ENCODE assay signal across 21 mouse cellular contexts in the genomic region with DNA sequence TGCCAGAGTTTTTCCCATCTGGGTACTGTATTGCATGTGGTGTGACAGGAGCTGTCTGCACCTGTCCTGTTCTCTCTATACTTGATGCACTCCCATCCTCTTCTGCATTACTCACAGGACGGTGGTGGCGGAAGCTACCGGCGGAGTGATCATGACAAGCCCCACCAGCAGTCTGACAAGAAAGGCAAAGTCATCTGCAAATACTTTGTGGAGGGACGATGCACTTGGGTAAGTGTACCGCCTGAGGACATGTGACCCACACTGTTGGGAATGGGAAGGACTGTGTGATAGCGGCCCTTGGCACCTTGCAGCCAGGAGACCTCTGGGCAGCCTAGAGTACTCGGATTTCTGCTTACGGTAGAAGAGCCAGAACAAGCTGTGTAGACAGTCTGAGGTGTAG. TPM values are rescaled to one million over a fixed set of nuclear protein-coding genes. Genes with fewer than 3 reads are reported as not detected.
"Had no signal": no experiment of that assay in that cellular context is flagged by ENCODE, and none has a peak within 500 bp of the region (broad histone marks: within the 10 kb centered on the region; RNA-seq: fewer than 3 reads in every experiment).

No protein-coding gene starts in this region.

- DNase-seq: liver, postnatal 0 days; lung, adult 2 months; lung, postnatal 14 days; lung, postnatal 36 days; right cerebral cortex, postnatal 14 days; spleen, adult 18-20 months; thymus, adult 18-20 months; thymus, postnatal 14 days; thymus, postnatal 36 days had no signal

- H3K4me2 ChIP-seq: lung, embryonic 15.5 days; midbrain, embryonic 11.5 days; midbrain, embryonic 13.5 days; midbrain, embryonic 15.5 days; neural tube, embryonic 12.5 days had no signal

- H3K27ac ChIP-seq: lung, embryonic 15.5 days; macrophage; midbrain, embryonic 13.5 days; midbrain, embryonic 15.5 days; neural tube, embryonic 12.5 days had no signal

- H3K9ac ChIP-seq: liver, postnatal 0 days; lung, embryonic 15.5 days; midbrain, embryonic 13.5 days; midbrain, embryonic 15.5 days; neural tube, embryonic 12.5 days had no signal

- ATAC-seq: liver, postnatal 0 days; lung, postnatal 0 days; midbrain, embryonic 13.5 days; midbrain, embryonic 15.5 days had no signal

- H3K9me3 ChIP-seq: lung, embryonic 15.5 days; megakaryocyte, embryonic 14.5 days; midbrain, embryonic 13.5 days; midbrain, embryonic 15.5 days; neural tube, embryonic 12.5 days had no signal

- H3K4me3 ChIP-seq: lung, embryonic 15.5 days; megakaryocyte, embryonic 14.5 days; midbrain, embryonic 13.5 days; midbrain, embryonic 15.5 days; neural tube, embryonic 12.5 days had no signal

- H3K4me1 ChIP-seq: lung, embryonic 15.5 days; midbrain, embryonic 13.5 days; midbrain, embryonic 15.5 days; neural tube, embryonic 12.5 days had no signal

- H3K27me3 ChIP-seq: lung, embryonic 15.5 days; megakaryocyte, embryonic 14.5 days; midbrain, embryonic 13.5 days; midbrain, embryonic 15.5 days; neural tube, embryonic 12.5 days had no signal

RNA-seq across cellular contexts. Expression of a gene that starts 53.8 kb away (rescaled TPM):
- total RNA-seq: megakaryocyte progenitor cell, adult 5-6 weeks; monocyte, adult 5-6 weeks; neutrophil, adult 5-6 weeks had no signal
- polyA plus RNA-seq: lung, adult 2 months; macrophage; stomach, embryonic 14.5 days had no signal
